Mouse (Mus musculus): ENCODE results near the gene Olfr149. TPM values are rescaled to one million over a fixed set of nuclear protein-coding genes. Genes with fewer than 3 reads are reported as not detected.

Olfr149 gene
- polyA plus RNA-seq, 1 experiment = not detected

DNA sequence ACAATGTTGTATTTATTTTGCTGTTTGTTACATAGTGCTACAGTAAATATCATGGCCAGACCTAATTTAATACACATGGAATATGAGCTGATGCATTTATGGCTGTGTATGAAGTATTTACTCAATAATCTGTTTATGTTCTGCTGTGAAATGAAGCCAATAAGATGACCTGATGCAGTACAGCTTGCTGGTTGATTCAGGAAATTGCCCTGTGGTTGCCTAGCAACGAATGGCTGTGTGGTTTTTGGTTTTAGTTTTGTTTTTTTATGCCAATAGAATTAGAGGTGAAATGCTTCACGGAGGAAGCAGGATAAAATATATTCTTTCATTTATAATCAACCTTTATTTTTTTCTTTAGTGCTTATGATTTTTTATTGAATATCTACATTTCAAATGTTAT lies 27.6 kb downstream of the Olfr149 start:
- DNase-seq = no peak
- Histone ChIP-seq H3K36me3 (ENCODE audit: control insufficient read depth, insufficient read depth, low read length) (no peaks in the 10 kb centered on the region), H3K27me3 (replicated peaks; ENCODE audit: control insufficient read depth, insufficient read depth, low read length) (no peaks in the 10 kb centered on the region), H3K4me1 (ENCODE audit: control insufficient read depth, insufficient read depth, low read length) (no peaks in the 10 kb centered on the region), H3K27ac (ENCODE audit: insufficient read depth, low read depth, low read length) (no peak overlapping the region), H3K4me3 (ENCODE audit: insufficient read depth, low read depth, low read length) (no peak overlapping the region)
- TF ChIP-seq CTCF (conservative IDR thresholded peaks at IDR 0.05; ENCODE audit: insufficient read depth, insufficient read length, low read depth, low read length) (no peak), POLR2A (IDR thresholded peaks at IDR 0.05; ENCODE audit: low read depth, low read length) (no peak)
- 60% methylated on average over 2 of the region's 2 CpGs for WGBS

DNA sequence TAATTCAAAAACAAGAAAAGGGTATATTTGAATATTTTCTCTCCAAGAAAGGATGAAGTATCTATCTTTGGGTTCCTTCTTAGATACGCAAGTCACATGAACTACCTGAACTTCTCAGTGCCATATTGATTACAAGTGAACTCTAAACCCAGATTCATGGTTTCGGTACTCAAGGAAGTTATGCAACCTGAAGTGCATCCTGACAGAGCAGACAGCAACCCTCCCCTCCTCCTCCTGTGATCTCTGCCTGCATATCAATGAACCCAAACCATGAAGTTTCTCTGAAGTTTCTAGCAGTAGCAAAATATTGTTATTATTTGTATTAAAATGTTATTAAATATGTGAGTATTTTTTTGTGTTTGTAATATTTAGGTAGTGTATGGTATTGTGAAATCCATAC lies 28.4 kb downstream of the Olfr149 start:
- no peak for TF ChIP-seq CTCF (conservative IDR thresholded peaks at IDR 0.05; ENCODE audit: insufficient read depth, insufficient read length, low read depth, low read length)
- no peak for TF ChIP-seq POLR2A (IDR thresholded peaks at IDR 0.05; ENCODE audit: low read depth, low read length)
- 91% methylated on average over 2 of the region's 2 CpGs for WGBS

DNA sequence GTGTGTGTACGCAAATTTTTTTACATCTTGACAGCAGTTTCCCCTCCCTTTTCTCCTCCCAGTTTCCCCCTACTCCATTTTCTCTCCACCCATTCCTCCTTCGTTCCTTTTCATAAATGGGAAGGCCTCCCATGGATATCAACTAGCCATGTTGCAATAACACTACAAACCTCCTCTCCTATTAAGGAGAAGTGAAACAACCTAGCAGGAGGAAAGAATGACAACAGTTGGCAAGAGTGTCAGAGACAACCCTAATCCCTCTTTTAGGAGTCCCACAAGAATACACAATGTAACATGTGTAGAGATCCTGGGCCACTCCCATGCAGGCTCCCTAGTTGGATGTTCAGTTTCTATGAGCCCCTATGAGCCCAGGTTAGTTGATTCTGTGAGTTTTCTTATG lies 32.1 kb downstream of the Olfr149 start:
- WGBS = 69% methylated on average over 2 of the region's 2 CpGs
- TF ChIP-seq CTCF (conservative IDR thresholded peaks at IDR 0.05; ENCODE audit: insufficient read depth, insufficient read length, low read depth, low read length) (no peak), POLR2A (IDR thresholded peaks at IDR 0.05; ENCODE audit: low read depth, low read length) (no peak)
- no peaks in the 10 kb centered on the region for H3K36me3 ChIP-seq (ENCODE audit: control insufficient read depth, insufficient read depth, low read length)
- H3K4me3 ChIP-seq (ENCODE audit: insufficient read depth, low read depth, low read length) = no peak overlapping the region
- H3K27ac ChIP-seq (ENCODE audit: insufficient read depth, low read depth, low read length) = no peak overlapping the region
- H3K4me1 ChIP-seq (ENCODE audit: control insufficient read depth, insufficient read depth, low read length) = no peaks in the 10 kb centered on the region
- H3K27me3 ChIP-seq (replicated peaks; ENCODE audit: control insufficient read depth, insufficient read depth, low read length) = no peaks in the 10 kb centered on the region
- DNase-seq = no peak

More for the DNA sequence above, 28.4 kb downstream of the Olfr149 start:
- Histone ChIP-seq H3K36me3 (ENCODE audit: control insufficient read depth, insufficient read depth, low read length) (no peaks in the 10 kb centered on the region), H3K4me3 (ENCODE audit: insufficient read depth, low read depth, low read length) (no peak overlapping the region), H3K27ac (ENCODE audit: insufficient read depth, low read depth, low read length) (no peak overlapping the region), H3K4me1 (ENCODE audit: control insufficient read depth, insufficient read depth, low read length) (no peaks in the 10 kb centered on the region), H3K27me3 (replicated peaks; ENCODE audit: control insufficient read depth, insufficient read depth, low read length) (no peaks in the 10 kb centered on the region)
- DNase-seq = no peak

DNA sequence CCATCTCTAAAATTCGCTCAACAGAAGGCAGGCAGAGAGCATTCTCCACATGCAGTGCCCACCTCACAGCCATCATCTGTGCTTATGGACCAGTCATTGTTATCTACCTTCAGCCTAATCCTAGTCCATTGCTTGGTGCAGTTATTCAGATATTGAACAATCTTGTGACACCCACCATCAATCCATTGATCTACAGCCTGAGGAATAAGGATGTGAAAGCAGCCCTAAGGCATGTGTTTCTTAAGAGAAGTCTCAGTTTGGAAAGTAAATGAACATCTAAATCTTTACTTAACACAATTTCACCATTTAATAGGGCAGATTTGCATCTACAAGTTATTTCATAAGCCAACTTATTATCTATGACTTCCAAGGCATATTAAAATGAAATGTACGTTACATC lies 37.2 kb downstream of the Olfr149 start:
- H3K36me3 ChIP-seq (ENCODE audit: control insufficient read depth, insufficient read depth, low read length) = no peaks in the 10 kb centered on the region
- no peak overlapping the region for H3K27ac ChIP-seq (ENCODE audit: insufficient read depth, low read depth, low read length)
- H3K4me1 ChIP-seq (ENCODE audit: control insufficient read depth, insufficient read depth, low read length) = no peaks in the 10 kb centered on the region
- H3K4me3 ChIP-seq (ENCODE audit: insufficient read depth, low read depth, low read length) = no peak overlapping the region
- 81% methylated on average over 2 of the region's 2 CpGs for WGBS
- no peaks in the 10 kb centered on the region for H3K27me3 ChIP-seq (replicated peaks; ENCODE audit: control insufficient read depth, insufficient read depth, low read length)
- no peak for TF ChIP-seq CTCF (conservative IDR thresholded peaks at IDR 0.05; ENCODE audit: insufficient read depth, insufficient read length, low read depth, low read length)
- no peak for TF ChIP-seq POLR2A (IDR thresholded peaks at IDR 0.05; ENCODE audit: low read depth, low read length)
- no peak for DNase-seq

DNA sequence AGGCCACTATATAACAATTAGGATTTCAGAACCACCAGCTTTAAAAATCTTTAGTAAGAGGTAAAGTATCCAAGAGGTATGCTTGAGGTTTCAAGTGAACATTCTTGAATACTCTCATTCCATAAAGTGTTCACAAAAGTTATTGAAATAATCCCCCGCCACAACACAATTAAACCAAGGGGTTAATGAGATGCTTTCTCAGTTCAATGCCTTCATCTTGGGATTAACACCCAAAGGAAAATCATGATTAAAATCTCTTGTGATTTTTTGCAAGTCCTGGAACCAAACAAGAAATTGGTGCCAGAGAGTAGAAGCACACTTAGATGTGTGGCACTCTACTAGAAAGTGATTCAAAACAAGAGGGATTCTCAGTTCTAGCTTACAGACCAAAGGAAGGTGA lies 40.0 kb downstream of the Olfr149 start, which contains the start of gene Olfr963:
TSS of gene Olfr963 (plus strand) at position 301 of the 400 bp plus-strand sequence.
- H3K27ac ChIP-seq (ENCODE audit: insufficient read depth, low read depth, low read length) = no peak within 1 kb of the TSS
- no peak for DNase-seq
- TF ChIP-seq POLR2A (IDR thresholded peaks at IDR 0.05; ENCODE audit: low read depth, low read length) = no peak
- no peak for TF ChIP-seq CTCF (conservative IDR thresholded peaks at IDR 0.05; ENCODE audit: insufficient read depth, insufficient read length, low read depth, low read length)
- no peaks in the 10 kb centered on the region for H3K4me1 ChIP-seq (ENCODE audit: control insufficient read depth, insufficient read depth, low read length)
- H3K36me3 ChIP-seq (ENCODE audit: control insufficient read depth, insufficient read depth, low read length) = no peaks in the 10 kb centered on the region
- WGBS = 83% methylated on average over 1 of the region's 1 CpGs
- no peaks in the 10 kb centered on the region for H3K27me3 ChIP-seq (replicated peaks; ENCODE audit: control insufficient read depth, insufficient read depth, low read length)
- no peak within 1 kb of the TSS for H3K4me3 ChIP-seq (ENCODE audit: insufficient read depth, low read depth, low read length)

DNA sequence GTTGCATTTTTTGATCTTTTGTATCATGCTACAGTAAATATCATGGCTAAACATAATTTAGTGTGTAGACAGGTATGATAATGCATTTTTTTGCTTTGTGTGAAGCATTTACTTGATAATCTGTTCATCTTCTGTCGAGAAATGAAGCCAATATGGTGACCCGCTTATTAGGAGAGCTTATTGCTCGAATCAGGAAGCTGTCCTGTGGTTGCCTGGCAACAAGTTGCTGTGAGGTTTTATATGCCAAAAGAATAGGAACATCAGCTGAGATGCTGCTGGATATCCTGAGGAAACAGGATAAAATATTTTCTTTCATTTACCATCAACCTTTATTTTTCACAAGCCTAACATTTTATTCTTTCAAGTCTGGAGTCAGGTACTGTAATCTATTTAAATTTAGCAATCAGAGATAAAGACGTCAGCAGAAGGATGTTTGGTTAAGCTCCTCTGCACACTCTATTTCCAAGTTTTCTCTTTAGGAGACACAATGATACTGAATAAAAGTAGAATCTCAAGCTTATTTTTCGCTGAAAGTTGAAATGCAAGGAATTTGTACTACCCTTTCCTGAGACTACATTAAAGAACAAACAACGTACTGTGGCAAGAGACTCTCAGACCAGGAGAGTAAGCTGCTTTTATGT lies 52.0 kb downstream of the Olfr149 start:
- no peaks in the 10 kb centered on the region for H3K4me1 ChIP-seq (ENCODE audit: control insufficient read depth, insufficient read depth, low read length)
- H3K27ac ChIP-seq (ENCODE audit: insufficient read depth, low read depth, low read length) = no peak overlapping the region
- H3K36me3 ChIP-seq (ENCODE audit: control insufficient read depth, insufficient read depth, low read length) = no peaks in the 10 kb centered on the region
- H3K27me3 ChIP-seq (replicated peaks; ENCODE audit: control insufficient read depth, insufficient read depth, low read length) = no peaks in the 10 kb centered on the region
- no peak for TF ChIP-seq CTCF (conservative IDR thresholded peaks at IDR 0.05; ENCODE audit: insufficient read depth, insufficient read length, low read depth, low read length)
- TF ChIP-seq POLR2A (IDR thresholded peaks at IDR 0.05; ENCODE audit: low read depth, low read length) = no peak
- no peak for DNase-seq
- WGBS = 65% methylated on average over 6 of the region's 6 CpGs
- H3K4me3 ChIP-seq (ENCODE audit: insufficient read depth, low read depth, low read length) = no peak overlapping the region

Other genes with a start within 250 kb of the Olfr149 start
- not detected in 2 replicates for gene Olfr955, start 235.2 kb downstream of the Olfr149 start, polyA plus RNA-seq (2012; rRNA removed)
- gene Olfr44, start 213.1 kb downstream of the Olfr149 start, polyA plus RNA-seq (2012; rRNA removed) = not detected in 2 replicates
- not detected in 2 replicates for gene Olfr957, start 191.3 kb downstream of the Olfr149 start, polyA plus RNA-seq (2012; rRNA removed)
- not detected in 2 replicates for gene Olfr958, start 153.1 kb downstream of the Olfr149 start, polyA plus RNA-seq (2012; rRNA removed)
- not detected in 2 replicates for gene Olfr959, start 131.5 kb downstream of the Olfr149 start, polyA plus RNA-seq (2012; rRNA removed)
- 0.27 and 0.31 TPM in 2 replicates for gene AW551984, start 102.7 kb downstream of the Olfr149 start, polyA plus RNA-seq (2012; rRNA removed)
- not detected in 2 replicates for gene Olfr148, start 96.5 kb downstream of the Olfr149 start, polyA plus RNA-seq (2012; rRNA removed)
- gene Olfr960, start 85.7 kb downstream of the Olfr149 start, polyA plus RNA-seq (2012; rRNA removed) = not detected in 2 replicates
- gene Olfr961, start 62.0 kb downstream of the Olfr149 start, polyA plus RNA-seq (2012; rRNA removed) = not detected in 2 replicates
- not detected in 2 replicates for gene Olfr963, start 39.9 kb downstream of the Olfr149 start, polyA plus RNA-seq (2012; rRNA removed)
- not detected in 2 replicates for gene Olfr965, start 4.2 kb upstream of the Olfr149 start, polyA plus RNA-seq (2012; rRNA removed)
- not detected in 2 replicates for gene Olfr150, start 23.9 kb upstream of the Olfr149 start, polyA plus RNA-seq (2012; rRNA removed)
- gene Olfr967, start 39.1 kb upstream of the Olfr149 start, polyA plus RNA-seq (2012; rRNA removed) = not detected in 2 replicates
- gene Olfr968, start 76.1 kb upstream of the Olfr149 start, polyA plus RNA-seq (2012; rRNA removed) = not detected in 2 replicates
- gene Olfr969, start 83.8 kb upstream of the Olfr149 start, polyA plus RNA-seq (2012; rRNA removed) = not detected in 2 replicates
- not detected in 2 replicates for gene Olfr970, start 101.7 kb upstream of the Olfr149 start, polyA plus RNA-seq (2012; rRNA removed)
- gene Olfr971, start 129.8 kb upstream of the Olfr149 start, polyA plus RNA-seq (2012; rRNA removed) = not detected in 2 replicates
- gene Olfr972, start 159.3 kb upstream of the Olfr149 start, polyA plus RNA-seq (2012; rRNA removed) = not detected in 2 replicates
- not detected in 2 replicates for gene Olfr229, start 200.2 kb upstream of the Olfr149 start, polyA plus RNA-seq (2012; rRNA removed)
- gene Olfr974, start 230.4 kb upstream of the Olfr149 start, polyA plus RNA-seq (2012; rRNA removed) = not detected in 2 replicates
- not detected in 2 replicates for gene Olfr975, start 244.9 kb upstream of the Olfr149 start, polyA plus RNA-seq (2012; rRNA removed)

All from kidney, adult 2 months (tissue).